Comparison of ENCODE assay signal across 1 mouse cellular context in the genomic region with DNA sequence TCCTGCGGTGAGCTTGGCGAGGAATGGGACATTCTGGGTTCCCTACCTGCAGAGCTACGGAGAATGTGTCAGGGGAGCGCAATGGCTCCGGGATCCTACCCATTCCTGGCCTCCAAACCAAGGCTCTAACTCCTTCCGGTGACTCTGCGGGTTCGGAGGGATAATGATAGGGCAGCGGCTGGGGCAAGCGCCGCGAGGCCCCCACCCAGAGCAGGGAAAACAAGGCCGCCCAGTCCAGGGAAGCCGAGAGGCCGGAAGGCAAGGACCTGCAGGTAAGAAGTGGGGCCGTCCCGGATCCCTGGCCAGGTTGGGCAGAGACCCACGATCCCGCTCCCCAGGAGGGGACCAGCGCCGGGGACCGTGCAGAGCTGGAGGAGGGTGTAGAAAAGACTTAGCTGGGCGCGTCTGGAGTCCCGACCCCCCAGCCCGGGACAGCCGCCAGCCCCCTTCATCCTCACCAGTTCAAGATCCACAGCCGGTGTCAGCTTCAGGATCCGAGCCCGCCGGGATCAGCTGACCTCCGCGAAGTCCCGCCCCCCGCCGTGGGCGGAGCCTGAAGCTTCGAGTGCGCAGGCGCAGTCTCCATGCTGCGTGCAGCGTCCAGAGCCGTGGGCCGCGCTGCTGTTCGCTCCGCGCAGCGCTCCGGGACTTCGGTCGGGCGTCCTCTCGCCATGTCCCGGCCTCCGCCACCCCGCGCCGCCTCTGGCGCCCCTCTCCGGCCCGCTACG.
TF ChIP-seq lines count a peak whose summit lies in the region.

TSS of gene Pqlc2 (minus strand) at position 538 of the 728 bp plus-strand sequence.
TSS of gene Akr7a5 (plus strand) at position 574 of the 728 bp plus-strand sequence.

TF ChIP-seq in MEL, 35 proteins besides CTCF, POLR2A, EP300 and RAD21 (continued from another document):
- 0 out of 2 replicates have a peak, but pooled peaks have one; percentile 49 for TF ChIP-seq TBP (IDR thresholded peaks at IDR 0.05; ENCODE audit: low read depth, low read length)
- peak; percentile 87; the same call in 1 of the 2 replicates for TF ChIP-seq POLR2AphosphoS2 (IDR thresholded peaks at IDR 0.05; ENCODE audit: low read length)
- peak; percentile 36; the same call in 1 of the 2 replicates for TF ChIP-seq TCF12 (IDR thresholded peaks at IDR 0.05; ENCODE audit: low read depth, low read length)
- TF ChIP-seq POLR2AphosphoS5 (IDR thresholded peaks at IDR 0.05; ENCODE audit: borderline replicate concordance, low read depth, low read length) = no peak
- TF ChIP-seq MXI1 (IDR thresholded peaks at IDR 0.05; ENCODE audit: low read depth, low read length) = peak; percentile 63
